In genomic region chr4:106920119-106920518, GRCm38 (mm10) we compare ENCODE assay signal across 16 mouse cellular contexts.
"Had no signal": no experiment of that assay in that cellular context is flagged by ENCODE, and none has a peak within 500 bp of the region (broad histone marks: within the 10 kb centered on the region; RNA-seq: fewer than 3 reads in every experiment).

No protein-coding gene starts in this region.

- H3K9ac ChIP-seq: intestine, embryonic 15.5 days; midbrain, embryonic 15.5 days; stomach, embryonic 15.5 days had no signal

- ATAC-seq: intestine, embryonic 15.5 days; midbrain, embryonic 15.5 days had no signal

- H3K27ac ChIP-seq: intestine, embryonic 15.5 days; left cerebral cortex, adult 2 months; limb, embryonic 10.5 days; midbrain, embryonic 15.5 days; stomach, embryonic 15.5 days had no signal

- H3K27me3 ChIP-seq: intestine, embryonic 15.5 days; megakaryocyte, embryonic 14.5 days; midbrain, embryonic 15.5 days; stomach, embryonic 15.5 days had no signal

- H3K4me2 ChIP-seq: intestine, embryonic 15.5 days; midbrain, embryonic 11.5 days; midbrain, embryonic 15.5 days; stomach, embryonic 15.5 days had no signal

- H3K4me3 ChIP-seq: intestine, embryonic 15.5 days; left cerebral cortex, adult 2 months; limb, embryonic 10.5 days; megakaryocyte, embryonic 14.5 days; midbrain, embryonic 15.5 days; stomach, embryonic 15.5 days had no signal

- H3K9me3 ChIP-seq: intestine, embryonic 15.5 days; limb, embryonic 10.5 days; megakaryocyte, embryonic 14.5 days; midbrain, embryonic 15.5 days; stomach, embryonic 15.5 days had no signal

- DNase-seq: kidney, adult 18-20 months; kidney, postnatal 10 days; kidney, postnatal 4 days; lung, adult 2 months; lung, postnatal 10 days; lung, postnatal 4 days; right cerebral cortex, postnatal 14 days; thymus, adult 2 months; thymus, postnatal 25 days had no signal
